Mouse (Mus musculus) C2C12 (cell line): ENCODE data around the gene Tmco4.

Experiments used
- CEBPB ChIP-seq: IDR thresholded peaks from one replicate; pipeline ENCODE4 v1.6.1; 2011; ENCODE audit warnings: low read depth, mild to moderate bottlenecking, control low read depth, moderate library complexity
- CTCF ChIP-seq: IDR thresholded peaks from one replicate; pipeline ENCODE4 v1.5.1; 2011; ENCODE audit not compliant: control insufficient read depth, insufficient read depth, insufficient read length
- MAX ChIP-seq: IDR thresholded peaks from one replicate; pipeline ENCODE4 v1.6.1; 2011; ENCODE audit warnings: mild to moderate bottlenecking, control low read depth
- MYOD1 ChIP-seq: IDR thresholded peaks from one replicate; pipeline ENCODE4 v1.6.1; 2011; ENCODE audit warnings: low read depth; ENCODE audit not compliant: control insufficient read depth, insufficient read length
- MYOG ChIP-seq: IDR thresholded peaks from one replicate; pipeline ENCODE4 v1.6.1; 2011; ENCODE audit not compliant: control insufficient read depth, insufficient read length; ENCODE audit errors: extremely low read depth
- USF1 ChIP-seq: IDR thresholded peaks from one replicate; pipeline ENCODE4 v1.6.1; 2011; ENCODE audit warnings: low read depth, mild to moderate bottlenecking, control low read depth, moderate library complexity

DNA sequence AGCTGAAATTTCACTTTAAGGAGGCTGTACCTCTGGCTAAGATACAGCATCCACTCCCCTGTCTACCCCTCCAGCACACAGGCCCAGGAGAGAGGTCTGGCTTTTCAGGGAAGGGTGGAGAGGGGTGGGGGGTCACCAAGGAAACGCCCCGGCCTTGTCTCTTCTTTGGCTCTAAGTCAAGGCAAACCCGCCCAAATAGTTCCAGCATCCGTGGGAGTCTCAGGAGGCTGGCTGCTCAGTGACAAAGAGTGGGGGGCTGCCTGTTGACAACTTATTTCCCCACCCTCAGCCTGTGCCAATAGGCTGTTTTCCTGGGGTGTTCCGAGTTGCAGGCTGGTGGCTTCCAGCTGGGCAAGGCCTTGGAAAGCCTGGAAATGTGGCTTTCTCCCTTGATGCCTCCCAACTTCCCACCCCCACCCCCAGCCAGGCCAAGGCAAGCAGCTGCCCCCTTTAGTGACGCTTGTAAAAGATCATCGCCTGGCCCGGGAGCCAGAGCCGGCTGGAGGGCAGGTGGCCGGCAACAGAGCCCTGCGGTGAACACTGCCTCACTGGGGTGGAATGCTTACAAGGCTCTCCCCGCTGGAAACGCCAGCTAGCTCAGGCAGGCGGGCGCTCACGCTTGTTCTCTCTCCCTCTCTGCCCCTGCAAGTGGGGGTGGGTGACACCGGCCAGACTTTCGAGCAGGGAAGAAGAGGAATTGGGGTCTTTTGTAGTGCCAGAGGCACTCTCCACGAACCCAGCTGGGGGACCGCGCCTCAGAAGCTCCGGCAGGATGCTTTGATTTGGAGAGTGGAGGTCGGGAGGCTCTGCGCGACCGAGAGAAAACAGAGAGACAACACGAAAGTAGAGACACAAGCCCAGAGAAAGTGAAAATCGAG is 119.0 kb downstream of the Tmco4 start:
- no peak for TF ChIP-seq CTCF
- TF ChIP-seq USF1: no peak
- peak; percentile 24 for TF ChIP-seq MYOD1
- TF ChIP-seq CEBPB: no peak
- TF ChIP-seq MYOG: no peak
- TF ChIP-seq MAX: no peak
